8 mouse cellular contexts compared by ENCODE assay signal in the genomic region with DNA sequence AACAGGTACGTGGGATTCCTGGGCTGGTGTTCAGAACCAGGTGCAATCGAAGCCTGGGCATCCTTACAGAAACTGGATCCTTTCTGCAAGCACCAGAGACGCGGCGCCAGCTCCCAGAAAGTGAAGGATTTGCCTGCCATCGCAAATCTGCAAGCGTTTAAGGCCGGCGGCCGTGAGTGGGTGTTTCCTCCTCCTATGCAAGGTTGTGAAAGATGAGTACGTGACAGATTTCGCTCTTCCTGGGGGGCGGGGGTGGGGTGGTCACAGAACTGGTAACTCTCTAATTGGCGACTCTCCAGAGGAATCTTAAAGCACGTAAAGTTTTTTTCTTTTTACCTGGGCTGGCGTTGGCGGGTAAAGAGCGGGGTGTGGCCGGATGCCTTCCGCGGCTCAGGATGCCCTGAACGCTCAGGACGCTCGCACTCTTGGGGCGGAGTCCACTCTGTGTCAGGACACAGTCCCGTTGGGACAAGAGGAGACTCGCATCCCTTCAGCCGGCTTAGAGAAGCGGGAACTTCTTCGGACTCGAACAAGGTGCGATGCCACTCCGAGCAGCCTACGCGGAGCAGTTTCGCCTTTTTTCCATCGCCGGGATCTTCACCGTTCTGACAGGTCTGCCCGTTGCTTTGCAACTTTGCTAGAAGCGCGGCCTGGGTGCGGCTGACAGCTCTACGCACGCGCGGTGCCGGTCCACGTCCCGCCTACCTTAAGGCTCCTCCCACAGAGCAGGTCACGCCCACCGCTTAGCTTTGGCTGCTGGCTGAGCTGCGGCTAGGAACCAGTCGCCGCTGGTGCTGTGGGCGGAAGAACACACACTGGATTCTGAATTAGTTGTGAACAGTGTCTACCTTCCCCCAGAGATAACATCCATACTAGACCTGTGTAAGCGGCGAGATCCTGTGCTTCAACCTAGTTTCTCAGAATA.
DNase-seq lines count a peak whose midpoint lies in the region; ATAC-seq and TF ChIP-seq lines count a peak whose summit lies in the region.

No protein-coding gene starts in this region.

- peak; percentile 96 for DNase-seq in 416B (ENCODE audit: low read depth)
- peak; percentile 91 to 92 for DNase-seq in heart, adult 9 months (ENCODE audit: low spot score in 2 of 2)
- peak; percentile 90 for DNase-seq in liver
- peak; percentile 84 to 90 for DNase-seq in spleen, postnatal 4 days (ENCODE audit: low spot score in 2 of 2)

- peak overlapping the region; percentile 69 for H3K4me2 ChIP-seq in kidney, embryonic 15.5 days

- H3K9me3 ChIP-seq in kidney, embryonic 15.5 days (replicated peaks), result no peaks in the 10 kb centered on the region

- peak overlapping the region; percentile 53 for H3K9ac ChIP-seq in kidney, embryonic 15.5 days

- peak overlapping the region; percentile 87 for H3K27ac ChIP-seq in bone marrow, adult 2 months (ENCODE audit: control insufficient read depth, insufficient read depth, low read depth, low read length, poor library complexity)
- no peak overlapping the region for H3K27ac ChIP-seq in embryonic fibroblast, embryonic 13.5 days (ENCODE audit: insufficient read depth, low read length)
- H3K27ac ChIP-seq in kidney, embryonic 15.5 days, result peak overlapping the region; percentile 61

- under 1% methylated on average over 58 of the region's 58 CpGs for WGBS in bone marrow, adult 2 months
- under 1% methylated on average over 58 of the region's 58 CpGs for WGBS in kidney, embryonic 15.5 days

- peak overlapping the region; percentile 95 for H3K4me3 ChIP-seq in bone marrow, adult 2 months (replicated peaks; ENCODE audit: control insufficient read depth, low read depth, low read length)
- peak overlapping the region; percentile 71 for H3K4me3 ChIP-seq in embryonic fibroblast, embryonic 13.5 days (ENCODE audit: insufficient read depth, low read length)
- H3K4me3 ChIP-seq in kidney, embryonic 15.5 days (replicated peaks), result peak overlapping the region; percentile 79

- peak; percentile 95 for TF ChIP-seq POLR2A in bone marrow, adult 2 months (IDR thresholded peaks at IDR 0.05; ENCODE audit: borderline replicate concordance, control insufficient read depth, low read depth, low read length)
- TF ChIP-seq POLR2A in embryonic fibroblast, embryonic 13.5 days (IDR thresholded peaks at IDR 0.05; ENCODE audit: low read depth, low read length), result peak; percentile 97

- peaks cover under 1% of the 10 kb centered on the region; the same call in 1 of the 2 replicates for H3K4me1 ChIP-seq in bone marrow, adult 2 months (ENCODE audit: control insufficient read depth, insufficient read depth, low read length)
- H3K4me1 ChIP-seq in embryonic fibroblast, embryonic 13.5 days (ENCODE audit: control insufficient read depth, insufficient read depth, low read length), result no peaks in the 10 kb centered on the region
- peaks cover 16% of the 10 kb centered on the region for H3K4me1 ChIP-seq in kidney, embryonic 15.5 days

- TF ChIP-seq CTCF in bone marrow, adult 2 months (IDR thresholded peaks at IDR 0.05; ENCODE audit: control insufficient read depth, insufficient read depth, low read length), result no peak
- TF ChIP-seq CTCF in embryonic fibroblast, embryonic 13.5 days (IDR thresholded peaks at IDR 0.05; ENCODE audit: borderline replicate concordance, insufficient read depth, low read length), result no peak

- H3K36me3 ChIP-seq in kidney, embryonic 15.5 days, result no peaks in the 10 kb centered on the region

- H3K27me3 ChIP-seq in kidney, embryonic 15.5 days, result no peaks in the 10 kb centered on the region

- ATAC-seq in kidney, embryonic 15.5 days (replicated peaks; ENCODE audit: low FRiP score), result peak; percentile 97
- ATAC-seq in monocyte, adult 5-6 weeks (replicated peaks; ENCODE audit: insufficient number of reproducible peaks, low FRiP score, low TSS enrichment, poor library complexity, severe bottlenecking), result peak; percentile 93
